Mouse (Mus musculus): Measurements from ENCODE around the gene Atp5j. TPM values are rescaled to one million over a fixed set of nuclear protein-coding genes. Genes with fewer than 3 reads are reported as not detected.
A peak's percentile ranks its signal among the peaks of the same experiment; 100 is the strongest.

Atp5j gene
- polyA plus RNA-seq, 1 experiment, result 423 TPM

GRCm38 (mm10) chr16:84853492-84853891, 18.1 kb upstream of the Atp5j start:
- Histone ChIP-seq H3K4me3 (ENCODE audit: insufficient read depth, low read length) (no peak overlapping the region), H3K27ac (ENCODE audit: insufficient read depth, low read length) (no peak overlapping the region), H3K4me1 (ENCODE audit: control insufficient read depth, insufficient read depth, low read length) (no peaks in the 10 kb centered on the region)
- TF ChIP-seq CTCF (IDR thresholded peaks at IDR 0.05; ENCODE audit: extremely low read depth, insufficient read depth, low read length) (no peak), POLR2A (IDR thresholded peaks at IDR 0.05; ENCODE audit: extremely low read depth, insufficient read depth, low read length) (no peak)

DNA sequence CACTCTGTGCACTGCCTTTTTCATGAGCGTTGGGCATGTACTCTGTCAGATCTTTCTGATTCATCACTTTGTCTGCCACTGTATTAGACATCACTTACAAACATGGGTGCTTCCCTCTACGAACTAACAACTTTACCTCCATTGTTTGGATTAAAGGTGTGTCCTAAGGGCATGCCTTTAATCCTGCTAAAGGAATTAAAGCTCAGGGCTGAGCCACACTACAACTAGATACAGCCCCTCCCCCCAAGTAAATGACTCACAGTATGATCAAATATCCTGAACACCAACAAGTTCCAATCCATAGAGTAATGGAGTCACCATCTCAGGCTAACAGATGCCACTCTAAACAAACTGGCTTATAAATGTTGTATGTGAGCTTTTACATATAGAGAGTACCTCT, 3.2 kb upstream of the Atp5j start:
- H3K4me3 ChIP-seq (ENCODE audit: insufficient read depth, low read length), result no peak overlapping the region
- no peak for TF ChIP-seq CTCF (IDR thresholded peaks at IDR 0.05; ENCODE audit: extremely low read depth, insufficient read depth, low read length)
- no peak for TF ChIP-seq POLR2A (IDR thresholded peaks at IDR 0.05; ENCODE audit: extremely low read depth, insufficient read depth, low read length)
- H3K4me1 ChIP-seq (ENCODE audit: control insufficient read depth, insufficient read depth, low read length), result peaks cover 2% of the 10 kb centered on the region; the same call in 1 of the 2 replicates
- H3K27ac ChIP-seq (ENCODE audit: insufficient read depth, low read length), result no peak overlapping the region

DNA sequence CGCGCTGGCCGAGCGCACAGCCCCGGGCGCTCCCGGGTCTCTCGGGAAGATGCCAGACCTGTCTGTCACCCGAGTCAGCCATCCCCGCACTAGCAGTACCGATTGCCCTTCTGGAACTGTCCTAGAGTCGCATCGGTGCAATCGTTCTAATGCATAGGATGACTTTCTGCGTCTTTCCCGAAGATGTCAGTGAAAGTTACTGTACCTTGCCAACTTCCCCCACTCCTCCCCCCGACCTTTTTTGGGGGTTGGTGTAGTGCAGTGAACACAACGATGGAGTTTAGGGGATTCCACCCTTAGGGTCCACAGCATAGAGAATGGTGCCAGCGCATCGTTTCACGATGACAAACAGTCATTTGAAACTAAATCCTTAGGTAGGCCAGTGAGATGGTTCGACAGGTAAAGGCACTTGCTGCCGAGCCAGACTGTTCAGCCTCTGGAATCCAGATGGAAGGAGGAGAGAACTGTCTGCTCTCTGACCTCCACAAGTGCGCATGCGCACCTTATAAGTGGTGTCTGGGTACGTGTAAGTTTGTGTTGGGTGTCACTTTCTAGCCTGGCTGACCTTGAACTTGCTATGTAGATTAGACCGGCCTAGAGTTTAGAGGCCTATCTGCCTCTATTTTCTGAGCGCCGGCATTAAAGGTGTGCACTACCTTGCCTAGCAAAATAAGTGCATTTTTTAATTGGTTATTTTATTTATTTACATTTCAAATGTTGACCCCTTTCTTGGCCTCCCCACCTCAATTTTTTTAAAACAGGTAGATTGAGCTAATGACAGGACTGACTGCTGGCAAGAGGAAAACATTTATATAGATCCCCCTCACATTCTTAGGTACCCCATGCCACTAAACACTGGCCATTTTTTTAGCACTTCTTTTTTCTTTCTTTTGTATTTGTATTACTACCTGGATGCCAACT, 658 bp upstream of the Atp5j start:
- peaks cover 3% of the 10 kb centered on the region; the same call in 1 of the 2 replicates for H3K4me1 ChIP-seq (ENCODE audit: control insufficient read depth, insufficient read depth, low read length)
- peak overlapping the region; percentile 20; the same call in 1 of the 2 replicates for H3K27ac ChIP-seq (ENCODE audit: insufficient read depth, low read length)
- H3K4me3 ChIP-seq (ENCODE audit: insufficient read depth, low read length), result peak overlapping the region; percentile 80
- TF ChIP-seq CTCF (IDR thresholded peaks at IDR 0.05; ENCODE audit: extremely low read depth, insufficient read depth, low read length) (no peak), POLR2A (IDR thresholded peaks at IDR 0.05; ENCODE audit: extremely low read depth, insufficient read depth, low read length) (peak; percentile 52)

- H3K27ac ChIP-seq (ENCODE audit: insufficient read depth, low read length), result peak within 1 kb of the TSS; percentile 94
- H3K4me3 ChIP-seq (ENCODE audit: insufficient read depth, low read length), result peak within 1 kb of the TSS; percentile 80
- peaks cover 3% of the 10 kb centered on the region; the same call in 1 of the 2 replicates for H3K4me1 ChIP-seq (ENCODE audit: control insufficient read depth, insufficient read depth, low read length)
- TF ChIP-seq CTCF (IDR thresholded peaks at IDR 0.05; ENCODE audit: extremely low read depth, insufficient read depth, low read length) (no peak), POLR2A (IDR thresholded peaks at IDR 0.05; ENCODE audit: extremely low read depth, insufficient read depth, low read length) (peak; percentile 68; the same call in 1 of the 2 replicates)
These were observed 532 bp downstream of the Atp5j start, which contains the start of gene Gabpa for GRCm38 (mm10) chr16:84834745-84835440. Gene Gabpa, plus strand, starts transcription at chr16:84834925.

- TF ChIP-seq POLR2A (IDR thresholded peaks at IDR 0.05; ENCODE audit: extremely low read depth, insufficient read depth, low read length) (no peak), CTCF (IDR thresholded peaks at IDR 0.05; ENCODE audit: extremely low read depth, insufficient read depth, low read length) (no peak)
- Histone ChIP-seq H3K4me3 (ENCODE audit: insufficient read depth, low read length) (peak overlapping the region; percentile 80), H3K27ac (ENCODE audit: insufficient read depth, low read length) (peak overlapping the region; percentile 91), H3K4me1 (ENCODE audit: control insufficient read depth, insufficient read depth, low read length) (peaks cover 3% of the 10 kb centered on the region; the same call in 1 of the 2 replicates)
These were observed 1.1 kb downstream of the Atp5j start for GRCm38 (mm10) chr16:84834344-84834743.

- no peak for TF ChIP-seq CTCF (IDR thresholded peaks at IDR 0.05; ENCODE audit: extremely low read depth, insufficient read depth, low read length)
- TF ChIP-seq POLR2A (IDR thresholded peaks at IDR 0.05; ENCODE audit: extremely low read depth, insufficient read depth, low read length), result no peak
- H3K4me1 ChIP-seq (ENCODE audit: control insufficient read depth, insufficient read depth, low read length), result peaks cover 3% of the 10 kb centered on the region; the same call in 1 of the 2 replicates
- no peak overlapping the region for H3K27ac ChIP-seq (ENCODE audit: insufficient read depth, low read length)
- no peak overlapping the region for H3K4me3 ChIP-seq (ENCODE audit: insufficient read depth, low read length)
These were observed 2.7 kb downstream of the Atp5j start for GRCm38 (mm10) chr16:84832736-84833135.

- Histone ChIP-seq H3K27ac (ENCODE audit: insufficient read depth, low read length) (no peak overlapping the region), H3K4me3 (ENCODE audit: insufficient read depth, low read length) (no peak overlapping the region), H3K4me1 (ENCODE audit: control insufficient read depth, insufficient read depth, low read length) (peaks cover 3% of the 10 kb centered on the region; the same call in 1 of the 2 replicates)
- no peak for TF ChIP-seq POLR2A (IDR thresholded peaks at IDR 0.05; ENCODE audit: extremely low read depth, insufficient read depth, low read length)
- TF ChIP-seq CTCF (IDR thresholded peaks at IDR 0.05; ENCODE audit: extremely low read depth, insufficient read depth, low read length), result no peak
These were observed 3.7 kb downstream of the Atp5j start for GRCm38 (mm10) chr16:84831696-84832095.

- H3K27ac ChIP-seq (ENCODE audit: insufficient read depth, low read length), result no peak overlapping the region
- H3K4me3 ChIP-seq (ENCODE audit: insufficient read depth, low read length), result no peak overlapping the region
- no peaks in the 10 kb centered on the region for H3K4me1 ChIP-seq (ENCODE audit: control insufficient read depth, insufficient read depth, low read length)
- TF ChIP-seq CTCF (IDR thresholded peaks at IDR 0.05; ENCODE audit: extremely low read depth, insufficient read depth, low read length) (no peak), POLR2A (IDR thresholded peaks at IDR 0.05; ENCODE audit: extremely low read depth, insufficient read depth, low read length) (no peak)
These were observed 10.4 kb downstream of the Atp5j start for GRCm38 (mm10) chr16:84825009-84825408.

GRCm38 (mm10) chr16:84817423-84817822, 18.0 kb downstream of the Atp5j start:
- no peak; the same call in 1 of the 2 replicates for TF ChIP-seq CTCF (IDR thresholded peaks at IDR 0.05; ENCODE audit: extremely low read depth, insufficient read depth, low read length)
- TF ChIP-seq POLR2A (IDR thresholded peaks at IDR 0.05; ENCODE audit: extremely low read depth, insufficient read depth, low read length), result no peak
- Histone ChIP-seq H3K4me1 (ENCODE audit: control insufficient read depth, insufficient read depth, low read length) (peaks cover 5% of the 10 kb centered on the region), H3K4me3 (ENCODE audit: insufficient read depth, low read length) (no peak overlapping the region), H3K27ac (ENCODE audit: insufficient read depth, low read length) (no peak overlapping the region)

All from cortical plate, adult 2 months (tissue).